Comparison of ENCODE assay signal across 18 mouse cellular contexts in genomic region chr3:39390442-39390841, GRCm38 (mm10).
A peak's percentile ranks its signal among the peaks of the same experiment; 100 is the strongest.
DNase-seq lines count a peak whose midpoint lies in the region; ATAC-seq and TF ChIP-seq lines count a peak whose summit lies in the region.
"Had no signal": no experiment of that assay in that cellular context is flagged by ENCODE, and none has a peak within 500 bp of the region (broad histone marks: within the 10 kb centered on the region; RNA-seq: fewer than 3 reads in every experiment).

No protein-coding gene starts in this region.

- H3K4me3 ChIP-seq in heart, postnatal 0 days (ENCODE audit: low read depth, low read length), result no peak overlapping the region
- H3K4me3 ChIP-seq in lung, embryonic 14.5 days (ENCODE audit: low read depth, low read length), result no peak overlapping the region
- no peak overlapping the region for H3K4me3 ChIP-seq in limb, embryonic 14.5 days (replicated peaks; ENCODE audit: low read length)
- H3K4me3 ChIP-seq: forebrain, embryonic 13.5 days; gastrocnemius, adult 2 months; heart, adult 2 months; liver, embryonic 12.5 days had no signal

- no peak for DNase-seq in heart, postnatal 0 days (ENCODE audit: low spot score)
- no peak for DNase-seq in heart, adult 11 months
- DNase-seq in lung, embryonic 14.5 days, result peak; percentile 56
- DNase-seq in lung, adult 18-20 months, result no peak
- peak; percentile 36 for DNase-seq in embryo, embryonic 11 days
- no peak for DNase-seq in limb, embryonic 14.5 days (ENCODE audit: low spot score)
- no peak for DNase-seq in cerebellum, adult 9-10 months
- DNase-seq in spleen, postnatal 10 days (ENCODE audit: low spot score in 2 of 2), result no peak
- DNase-seq: B cell, adult 2 months; cerebellum, postnatal 36 days; gastrocnemius, adult 2 months; heart, adult 2 months; thymus, adult 2 months had no signal

- WGBS in heart, postnatal 0 days, result 23% methylated on average over 9 of the region's 9 CpGs
- 27% methylated on average over 9 of the region's 9 CpGs for WGBS in lung, embryonic 14.5 days
- WGBS in limb, embryonic 14.5 days, result 24% methylated on average over 9 of the region's 9 CpGs

- H3K27me3 ChIP-seq in heart, postnatal 0 days (ENCODE audit: control insufficient read depth, insufficient read depth, low read length), result no peaks in the 10 kb centered on the region
- no peaks in the 10 kb centered on the region for H3K27me3 ChIP-seq in lung, embryonic 14.5 days (ENCODE audit: insufficient read depth, low read length)
- H3K27me3 ChIP-seq in limb, embryonic 14.5 days (ENCODE audit: control insufficient read depth, insufficient read depth, low read length), result no peaks in the 10 kb centered on the region
- H3K27me3 ChIP-seq: forebrain, embryonic 13.5 days; liver, embryonic 12.5 days had no signal

- H3K9me3 ChIP-seq in heart, postnatal 0 days (replicated peaks; ENCODE audit: control insufficient read depth, low read length), result no peaks in the 10 kb centered on the region
- no peaks in the 10 kb centered on the region for H3K9me3 ChIP-seq in lung, embryonic 14.5 days (ENCODE audit: low read depth, low read length)
- no peaks in the 10 kb centered on the region for H3K9me3 ChIP-seq in limb, embryonic 14.5 days (ENCODE audit: control insufficient read depth, low read length)
- H3K9me3 ChIP-seq: forebrain, embryonic 13.5 days; liver, embryonic 12.5 days had no signal

- no peak for TF ChIP-seq POLR2A in limb, embryonic 14.5 days (IDR thresholded peaks at IDR 0.05; ENCODE audit: borderline replicate concordance, extremely low read depth, insufficient read depth, insufficient read length)

- no peak for TF ChIP-seq CTCF in heart, postnatal 0 days (IDR thresholded peaks at IDR 0.05; ENCODE audit: low read depth)
- no peak for TF ChIP-seq CTCF in lung, embryonic 14.5 days (IDR thresholded peaks at IDR 0.05; ENCODE audit: low read depth)

- H3K4me2 ChIP-seq in heart, postnatal 0 days (ENCODE audit: low read depth, low read length), result no peak overlapping the region
- H3K4me2 ChIP-seq in lung, embryonic 14.5 days, result no peak overlapping the region
- H3K4me2 ChIP-seq in limb, embryonic 14.5 days (replicated peaks; ENCODE audit: low read depth, low read length, severe bottlenecking), result no peak overlapping the region
- H3K4me2 ChIP-seq: forebrain, embryonic 13.5 days; liver, embryonic 12.5 days; midbrain, embryonic 11.5 days had no signal

- no peak overlapping the region for H3K27ac ChIP-seq in heart, postnatal 0 days (ENCODE audit: low read depth)
- H3K27ac ChIP-seq in lung, embryonic 14.5 days (ENCODE audit: low read depth), result no peak overlapping the region
- no peak overlapping the region for H3K27ac ChIP-seq in limb, embryonic 14.5 days (replicated peaks; ENCODE audit: low read depth, low read length)
- H3K27ac ChIP-seq: forebrain, embryonic 13.5 days; gastrocnemius, adult 2 months; heart, adult 2 months; liver, embryonic 12.5 days had no signal

- no peak for TF ChIP-seq EP300 in heart, postnatal 0 days (IDR thresholded peaks at IDR 0.05; ENCODE audit: low read depth)

- ATAC-seq in heart, postnatal 0 days (ENCODE audit: insufficient read depth, low read depth), result peak; percentile 36; the same call in 1 of the 2 replicates
- peak; percentile 53; the same call in 1 of the 2 replicates for ATAC-seq in lung, embryonic 14.5 days (ENCODE audit: insufficient read depth)
- ATAC-seq in limb, embryonic 14.5 days (ENCODE audit: low FRiP score, low read depth), result 0 out of 2 replicates have a peak, but pooled peaks have one; percentile 30
- ATAC-seq: forebrain, embryonic 13.5 days; inflammation-experienced regulatory T-cells, adult 6 months; liver, embryonic 12.5 days; lung, postnatal 0 days had no signal

- H3K36me3 ChIP-seq in heart, postnatal 0 days (replicated peaks; ENCODE audit: control insufficient read depth, insufficient read depth, low read length), result no peaks in the 10 kb centered on the region
- no peaks in the 10 kb centered on the region for H3K36me3 ChIP-seq in lung, embryonic 14.5 days (ENCODE audit: insufficient read depth)
- no peaks in the 10 kb centered on the region for H3K36me3 ChIP-seq in limb, embryonic 14.5 days (ENCODE audit: control insufficient read depth, insufficient read depth, low read length)
- H3K36me3 ChIP-seq: liver, embryonic 12.5 days had no signal

- H3K9ac ChIP-seq in heart, postnatal 0 days (replicated peaks; ENCODE audit: low read depth, low read length), result no peak overlapping the region
- no peak overlapping the region for H3K9ac ChIP-seq in lung, embryonic 14.5 days
- H3K9ac ChIP-seq in limb, embryonic 14.5 days (ENCODE audit: low read depth, low read length, severe bottlenecking), result no peak overlapping the region
- H3K9ac ChIP-seq: forebrain, embryonic 13.5 days; liver, embryonic 12.5 days had no signal

- no peaks in the 10 kb centered on the region for H3K4me1 ChIP-seq in heart, postnatal 0 days (ENCODE audit: control insufficient read depth, insufficient read depth)
- peaks cover 3% of the 10 kb centered on the region; the same call in 1 of the 2 replicates for H3K4me1 ChIP-seq in lung, embryonic 14.5 days (ENCODE audit: insufficient read depth)
- no peaks in the 10 kb centered on the region for H3K4me1 ChIP-seq in limb, embryonic 14.5 days (ENCODE audit: control insufficient read depth, insufficient read depth, low read length)
- H3K4me1 ChIP-seq: forebrain, embryonic 13.5 days; liver, embryonic 12.5 days had no signal

Comparison
In these comparisons a context has a peak if more than half of its experiments do, and no peak if none do; other contexts are left out.
1. DNase-seq: peak in lung, embryonic 14.5 days (single experiment) and embryo, embryonic 11 days (single experiment); none in heart, postnatal 0 days (single experiment), heart, adult 11 months (single experiment), lung, adult 18-20 months (0 of 2), limb, embryonic 14.5 days (single experiment), cerebellum, adult 9-10 months (single experiment) and spleen, postnatal 10 days (0 of 2).
2. Peak in every context shown above with its lines, with median percentiles within 50 percentile points of each other: ATAC-seq.